Mouse (Mus musculus): ENCODE measurements at regions not wholly inside any gene's neighbourhood (a gene's known extent, or its start where the extent isn't known, plus 50 kb on each side); places are given as distances from the start of the nearest gene placed in this dataset.

GRCm38 (mm10) chr3:21492413-21492812 is 584.0 kb upstream of the Tbl1xr1 start:
- Histone ChIP-seq H3K27me3 (no peaks in the 10 kb centered on the region), H3K4me2 (replicated peaks) (no peak overlapping the region), H3K36me3 (no peaks in the 10 kb centered on the region), H3K27ac (no peak overlapping the region), H3K4me3 (no peak overlapping the region), H3K4me1 (0 out of 2 replicates have a peak, but pooled peaks cover 8% of the 10 kb centered on the region), H3K9me3 (replicated peaks) (no peaks in the 10 kb centered on the region), H3K9ac (no peak overlapping the region)
- WGBS = 70% methylated on average over 3 of the region's 3 CpGs
- ATAC-seq (ENCODE audit: low FRiP score) = no peak

GRCm38 (mm10) chr3:21493384-21493783 is 583.1 kb upstream of the Tbl1xr1 start:
- Histone ChIP-seq H3K4me1 (0 out of 2 replicates have a peak, but pooled peaks cover 8% of the 10 kb centered on the region), H3K27me3 (no peaks in the 10 kb centered on the region), H3K9me3 (replicated peaks) (no peaks in the 10 kb centered on the region), H3K4me2 (replicated peaks) (no peak overlapping the region), H3K27ac (no peak overlapping the region), H3K4me3 (no peak overlapping the region), H3K36me3 (no peaks in the 10 kb centered on the region), H3K9ac (no peak overlapping the region)
- WGBS = 72% methylated on average over 6 of the region's 6 CpGs
- ATAC-seq (ENCODE audit: low FRiP score) = peak; percentile 77

GRCm38 (mm10) chr3:21494904-21495303 is 581.5 kb upstream of the Tbl1xr1 start:
- Histone ChIP-seq H3K27ac (no peak overlapping the region), H3K4me1 (0 out of 2 replicates have a peak, but pooled peaks cover 8% of the 10 kb centered on the region), H3K9me3 (replicated peaks) (no peaks in the 10 kb centered on the region), H3K4me3 (no peak overlapping the region), H3K36me3 (no peaks in the 10 kb centered on the region), H3K9ac (no peak overlapping the region), H3K4me2 (replicated peaks) (no peak overlapping the region), H3K27me3 (no peaks in the 10 kb centered on the region)
- 55% methylated on average over 3 of the region's 3 CpGs for WGBS
- no peak for ATAC-seq (ENCODE audit: low FRiP score)

GRCm38 (mm10) chr3:21495651-21496050 is 580.8 kb upstream of the Tbl1xr1 start:
- no peaks in the 10 kb centered on the region for H3K9me3 ChIP-seq (replicated peaks)
- WGBS = 76% methylated on average over 5 of the region's 5 CpGs
- 0 out of 2 replicates have a peak, but pooled peaks cover 8% of the 10 kb centered on the region for H3K4me1 ChIP-seq
- no peak overlapping the region for H3K4me2 ChIP-seq (replicated peaks)
- H3K27ac ChIP-seq = no peak overlapping the region
- no peak for ATAC-seq (ENCODE audit: low FRiP score)
- H3K36me3 ChIP-seq = no peaks in the 10 kb centered on the region
- no peaks in the 10 kb centered on the region for H3K27me3 ChIP-seq
- no peak overlapping the region for H3K9ac ChIP-seq
- no peak overlapping the region for H3K4me3 ChIP-seq

GRCm38 (mm10) chr3:21496166-21496565 is 580.3 kb upstream of the Tbl1xr1 start:
- Histone ChIP-seq H3K4me3 (no peak overlapping the region), H3K9ac (no peak overlapping the region), H3K36me3 (no peaks in the 10 kb centered on the region), H3K9me3 (replicated peaks) (no peaks in the 10 kb centered on the region), H3K27ac (no peak overlapping the region), H3K27me3 (no peaks in the 10 kb centered on the region), H3K4me1 (0 out of 2 replicates have a peak, but pooled peaks cover 8% of the 10 kb centered on the region), H3K4me2 (replicated peaks) (no peak overlapping the region)
- 74% methylated on average over 2 of the region's 2 CpGs for WGBS
- ATAC-seq (ENCODE audit: low FRiP score) = no peak

- no peak overlapping the region for H3K9ac ChIP-seq
- 86% methylated on average over 1 of the region's 1 CpGs for WGBS
- H3K4me3 ChIP-seq = no peak overlapping the region
- ATAC-seq (ENCODE audit: low FRiP score) = no peak
- H3K4me2 ChIP-seq (replicated peaks) = no peak overlapping the region
- 0 out of 2 replicates have a peak, but pooled peaks cover 5% of the 10 kb centered on the region for H3K4me1 ChIP-seq
- H3K9me3 ChIP-seq (replicated peaks) = no peaks in the 10 kb centered on the region
- no peaks in the 10 kb centered on the region for H3K27me3 ChIP-seq
- H3K36me3 ChIP-seq = no peaks in the 10 kb centered on the region
- H3K27ac ChIP-seq = no peak overlapping the region
Observed at GRCm38 (mm10) chr3:21497011-21497410, 579.4 kb upstream of the Tbl1xr1 start.

- H3K27me3 ChIP-seq = no peaks in the 10 kb centered on the region
- H3K36me3 ChIP-seq = no peaks in the 10 kb centered on the region
- no peak overlapping the region for H3K9ac ChIP-seq
- H3K27ac ChIP-seq = no peak overlapping the region
- peaks cover 31% of the 10 kb centered on the region for H3K9me3 ChIP-seq (replicated peaks)
- H3K4me3 ChIP-seq = no peak overlapping the region
- WGBS = 97% methylated on average over 2 of the region's 2 CpGs
- H3K4me2 ChIP-seq (replicated peaks) = no peak overlapping the region
- no peaks in the 10 kb centered on the region for H3K4me1 ChIP-seq
- no peak for ATAC-seq (ENCODE audit: low FRiP score)
Observed at GRCm38 (mm10) chr3:21507655-21508054, 568.8 kb upstream of the Tbl1xr1 start.

GRCm38 (mm10) chr3:21512081-21512480 is 564.4 kb upstream of the Tbl1xr1 start:
- Histone ChIP-seq H3K36me3 (no peaks in the 10 kb centered on the region), H3K4me1 (no peaks in the 10 kb centered on the region), H3K27me3 (no peaks in the 10 kb centered on the region), H3K27ac (no peak overlapping the region), H3K9me3 (replicated peaks) (peaks cover 25% of the 10 kb centered on the region), H3K4me3 (no peak overlapping the region), H3K4me2 (replicated peaks) (no peak overlapping the region), H3K9ac (no peak overlapping the region)
- WGBS = 76% methylated on average over 4 of the region's 4 CpGs
- no peak for ATAC-seq (ENCODE audit: low FRiP score)

- ATAC-seq (ENCODE audit: low FRiP score) = peak; percentile 67
- no peak overlapping the region for H3K4me2 ChIP-seq (replicated peaks)
- peak overlapping the region; percentile 55 for H3K27ac ChIP-seq
- no peaks in the 10 kb centered on the region; the same call in 1 of the 2 replicates for H3K9me3 ChIP-seq (replicated peaks)
- no peak overlapping the region for H3K4me3 ChIP-seq
- WGBS = 18% methylated on average over 1 of the region's 1 CpGs
- H3K36me3 ChIP-seq = no peaks in the 10 kb centered on the region
- H3K9ac ChIP-seq = no peak overlapping the region
- no peaks in the 10 kb centered on the region for H3K27me3 ChIP-seq
- H3K4me1 ChIP-seq = 0 out of 2 replicates have a peak, but pooled peaks cover 8% of the 10 kb centered on the region
Observed at GRCm38 (mm10) chr3:21524426-21524937, 552.0 kb upstream of the Tbl1xr1 start.

- H3K4me2 ChIP-seq (replicated peaks) = no peak overlapping the region
Observed at GRCm38 (mm10) chr3:21530862-21531261, 545.6 kb upstream of the Tbl1xr1 start.

GRCm38 (mm10) chr3:21539138-21539537 is 537.3 kb upstream of the Tbl1xr1 start:
- no peak overlapping the region for H3K9ac ChIP-seq
- no peak overlapping the region for H3K4me3 ChIP-seq
- no peaks in the 10 kb centered on the region for H3K36me3 ChIP-seq
- H3K27ac ChIP-seq = no peak overlapping the region
- WGBS = 67% methylated on average over 2 of the region's 2 CpGs
- H3K27me3 ChIP-seq = no peaks in the 10 kb centered on the region
- H3K9me3 ChIP-seq (replicated peaks) = no peaks in the 10 kb centered on the region
- no peaks in the 10 kb centered on the region for H3K4me1 ChIP-seq
- no peak overlapping the region for H3K4me2 ChIP-seq (replicated peaks)
- no peak for ATAC-seq (ENCODE audit: low FRiP score)

More at GRCm38 (mm10) chr3:21530862-21531261, 545.6 kb upstream of the Tbl1xr1 start:
- no peak overlapping the region for H3K9ac ChIP-seq
- no peaks in the 10 kb centered on the region for H3K36me3 ChIP-seq
- no peak overlapping the region for H3K27ac ChIP-seq
- no peak overlapping the region for H3K4me3 ChIP-seq
- no peaks in the 10 kb centered on the region for H3K27me3 ChIP-seq
- no peak for ATAC-seq (ENCODE audit: low FRiP score)
- no peaks in the 10 kb centered on the region for H3K9me3 ChIP-seq (replicated peaks)
- 63% methylated on average over 5 of the region's 5 CpGs for WGBS
- H3K4me1 ChIP-seq = no peaks in the 10 kb centered on the region

- WGBS = 57% methylated on average over 2 of the region's 2 CpGs
- no peak overlapping the region for H3K9ac ChIP-seq
- no peaks in the 10 kb centered on the region for H3K9me3 ChIP-seq (replicated peaks)
- ATAC-seq (ENCODE audit: low FRiP score) = no peak
- H3K4me1 ChIP-seq = peaks cover 16% of the 10 kb centered on the region
- H3K27ac ChIP-seq = 0 out of 2 replicates have a peak overlapping the region, but pooled peaks have one; percentile 1
- H3K27me3 ChIP-seq = no peaks in the 10 kb centered on the region
- H3K4me2 ChIP-seq (replicated peaks) = no peak overlapping the region
- no peak overlapping the region for H3K4me3 ChIP-seq
- H3K36me3 ChIP-seq = no peaks in the 10 kb centered on the region
Observed at GRCm38 (mm10) chr3:21544456-21544855, 532.0 kb upstream of the Tbl1xr1 start.

Data from hindbrain, embryonic 12.5 days (tissue).